Mouse (Mus musculus): Measurements from ENCODE around the gene Lxn. TPM values are rescaled to one million over a fixed set of nuclear protein-coding genes. Genes with fewer than 3 reads are reported as not detected.

Lxn gene
- polyA plus RNA-seq, 1 experiment, result 7.7 TPM

DNA sequence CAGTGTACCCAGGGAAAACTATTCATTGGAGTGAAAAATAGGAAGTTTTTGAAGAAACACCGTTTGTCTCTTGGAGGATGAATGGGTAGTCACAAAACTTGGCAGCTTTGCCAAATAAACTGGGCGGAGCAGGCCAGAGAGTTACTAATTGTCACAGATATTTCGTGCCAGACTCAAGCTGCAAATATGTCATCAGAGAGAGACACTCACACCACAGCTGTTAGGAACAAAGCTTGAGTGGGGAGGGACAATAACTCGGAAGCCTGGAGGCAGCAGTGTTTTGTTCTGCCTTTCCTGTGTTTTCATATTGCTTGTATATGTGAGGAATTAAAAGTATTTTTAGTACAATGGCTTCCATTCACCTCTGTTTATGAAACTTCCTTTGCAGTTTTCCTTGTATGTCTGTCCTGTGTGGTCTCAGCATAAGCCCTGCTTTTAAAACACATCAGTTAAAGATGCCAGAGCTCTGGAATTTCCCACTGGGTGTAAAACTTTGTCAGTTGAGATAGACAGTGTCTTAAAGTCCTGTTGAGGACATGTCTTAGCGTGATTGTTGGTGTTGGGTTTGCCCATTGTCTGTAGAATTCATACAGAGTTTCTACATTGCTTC lies 13.0 kb downstream of the Lxn start:
- TF ChIP-seq CTCF (IDR thresholded peaks at IDR 0.05; ENCODE audit: control insufficient read depth, insufficient read depth, low read length) (no peak), POLR2A (IDR thresholded peaks at IDR 0.05; ENCODE audit: borderline replicate concordance, control insufficient read depth, low read depth, low read length) (no peak)
- no peaks in the 10 kb centered on the region; the same call in 1 of the 2 replicates for H3K4me1 ChIP-seq (ENCODE audit: control insufficient read depth, insufficient read depth, low read length)
- WGBS, result 80% methylated on average over 5 of the region's 5 CpGs
- no peak overlapping the region for H3K4me3 ChIP-seq (replicated peaks; ENCODE audit: control insufficient read depth, low read depth, low read length)
- H3K27ac ChIP-seq (ENCODE audit: control insufficient read depth, insufficient read depth, low read depth, low read length, poor library complexity), result no peak overlapping the region

DNA sequence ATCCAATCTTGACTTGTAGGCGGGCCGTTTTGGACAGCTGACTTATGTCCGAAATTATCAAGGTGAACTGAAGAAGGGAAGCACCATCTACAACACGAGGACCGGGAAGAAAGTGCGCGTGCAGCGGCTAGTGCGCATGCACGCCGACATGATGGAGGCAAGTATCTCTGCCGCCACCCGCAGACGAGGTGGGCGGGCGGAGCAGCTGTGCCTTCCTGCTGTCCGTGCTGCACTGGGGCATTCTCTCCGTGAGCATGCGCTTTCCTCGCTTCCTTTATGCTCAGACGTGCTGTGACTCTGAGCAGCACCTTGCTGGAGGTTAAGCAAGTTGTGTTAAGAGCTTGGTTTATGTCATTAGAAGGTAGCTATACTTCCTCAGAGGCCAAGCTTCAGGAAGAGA lies 14.1 kb downstream of the Lxn start:
- H3K4me1 ChIP-seq (ENCODE audit: control insufficient read depth, insufficient read depth, low read length), result no peaks in the 10 kb centered on the region; the same call in 1 of the 2 replicates
- H3K4me3 ChIP-seq (replicated peaks; ENCODE audit: control insufficient read depth, low read depth, low read length), result no peak overlapping the region
- 91% methylated on average over 21 of the region's 21 CpGs for WGBS
- no peak overlapping the region; the same call in 1 of the 2 replicates for H3K27ac ChIP-seq (ENCODE audit: control insufficient read depth, insufficient read depth, low read depth, low read length, poor library complexity)
- TF ChIP-seq CTCF (IDR thresholded peaks at IDR 0.05; ENCODE audit: control insufficient read depth, insufficient read depth, low read length) (no peak), POLR2A (IDR thresholded peaks at IDR 0.05; ENCODE audit: borderline replicate concordance, control insufficient read depth, low read depth, low read length) (no peak)

- WGBS, result 83% methylated on average over 2 of the region's 2 CpGs
- Histone ChIP-seq H3K4me3 (replicated peaks; ENCODE audit: control insufficient read depth, low read depth, low read length) (no peak overlapping the region), H3K27ac (ENCODE audit: control insufficient read depth, insufficient read depth, low read depth, low read length, poor library complexity) (no peak overlapping the region), H3K4me1 (ENCODE audit: control insufficient read depth, insufficient read depth, low read length) (no peaks in the 10 kb centered on the region; the same call in 1 of the 2 replicates)
- TF ChIP-seq CTCF (IDR thresholded peaks at IDR 0.05; ENCODE audit: control insufficient read depth, insufficient read depth, low read length) (peak; percentile 36; the same call in 1 of the 2 replicates), POLR2A (IDR thresholded peaks at IDR 0.05; ENCODE audit: borderline replicate concordance, control insufficient read depth, low read depth, low read length) (no peak)
Measured at GRCm38 (mm10) chr3:67447143-67447542, 16.6 kb downstream of the Lxn start.

DNA sequence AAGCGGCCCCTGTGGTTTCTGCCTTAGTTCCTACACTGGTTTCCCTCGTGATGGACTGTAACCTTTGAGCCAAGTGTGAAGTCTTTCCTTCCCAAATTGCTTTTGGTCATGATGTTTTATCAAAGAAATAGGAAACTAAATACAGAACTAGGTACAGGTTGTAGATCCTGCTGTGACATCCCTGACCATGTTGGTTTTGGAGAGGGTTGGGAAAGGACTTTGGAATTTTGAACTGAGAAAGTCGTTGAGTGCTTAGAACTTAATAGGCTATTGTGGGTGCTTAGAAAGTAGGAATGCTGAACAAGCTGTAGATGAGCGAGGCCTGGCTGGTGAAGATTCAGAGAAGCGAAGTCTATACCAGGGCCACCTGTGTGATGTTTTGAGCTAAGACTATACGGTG lies 29.7 kb downstream of the Lxn start:
- no peak overlapping the region for H3K27ac ChIP-seq (ENCODE audit: control insufficient read depth, insufficient read depth, low read depth, low read length, poor library complexity)
- TF ChIP-seq CTCF (IDR thresholded peaks at IDR 0.05; ENCODE audit: control insufficient read depth, insufficient read depth, low read length) (no peak), POLR2A (IDR thresholded peaks at IDR 0.05; ENCODE audit: borderline replicate concordance, control insufficient read depth, low read depth, low read length) (no peak)
- H3K4me3 ChIP-seq (replicated peaks; ENCODE audit: control insufficient read depth, low read depth, low read length), result no peak overlapping the region
- peaks cover 2% of the 10 kb centered on the region for H3K4me1 ChIP-seq (ENCODE audit: control insufficient read depth, insufficient read depth, low read length)
- WGBS, result 94% methylated on average over 6 of the region's 6 CpGs

GRCm38 (mm10) chr3:67429999-67430380 lies 33.7 kb downstream of the Lxn start, which contains the start of gene Gfm1:
TSS of gene Gfm1 (plus strand) at chr3:67430096.
- Histone ChIP-seq H3K4me1 (ENCODE audit: control insufficient read depth, insufficient read depth, low read length) (peaks cover 2% of the 10 kb centered on the region), H3K27ac (ENCODE audit: control insufficient read depth, insufficient read depth, low read depth, low read length, poor library complexity) (no peak within 1 kb of the TSS; the same call in 1 of the 2 replicates), H3K4me3 (replicated peaks; ENCODE audit: control insufficient read depth, low read depth, low read length) (peak within 1 kb of the TSS; percentile 78)
- WGBS, result under 1% methylated on average over 24 of the region's 24 CpGs
- TF ChIP-seq POLR2A (IDR thresholded peaks at IDR 0.05; ENCODE audit: borderline replicate concordance, control insufficient read depth, low read depth, low read length) (peak; percentile 53; the same call in 1 of the 2 replicates), CTCF (IDR thresholded peaks at IDR 0.05; ENCODE audit: control insufficient read depth, insufficient read depth, low read length) (peak; percentile 98)

- H3K27ac ChIP-seq (ENCODE audit: control insufficient read depth, insufficient read depth, low read depth, low read length, poor library complexity), result no peak overlapping the region
- peak overlapping the region; percentile 78 for H3K4me3 ChIP-seq (replicated peaks; ENCODE audit: control insufficient read depth, low read depth, low read length)
- TF ChIP-seq POLR2A (IDR thresholded peaks at IDR 0.05; ENCODE audit: borderline replicate concordance, control insufficient read depth, low read depth, low read length), result no peak
- no peak for TF ChIP-seq CTCF (IDR thresholded peaks at IDR 0.05; ENCODE audit: control insufficient read depth, insufficient read depth, low read length)
- WGBS, result 33% methylated on average over 8 of the region's 8 CpGs
- peaks cover 2% of the 10 kb centered on the region for H3K4me1 ChIP-seq (ENCODE audit: control insufficient read depth, insufficient read depth, low read length)
Measured at GRCm38 (mm10) chr3:67429338-67429998, 34.3 kb downstream of the Lxn start.

Other genes with a start within 250 kb of the Lxn start
- gene Mlf1, start 89.8 kb downstream of the Lxn start, polyA plus RNA-seq (2011; ENCODE audit: insufficient read depth, insufficient read length, low replicate concordance, missing spikeins), result not detected in 2 replicates
- not detected in 2 replicates for gene Gm17402, start 88.8 kb downstream of the Lxn start, polyA plus RNA-seq (2011; ENCODE audit: insufficient read depth, insufficient read length, low replicate concordance, missing spikeins)
- 8.0 and 13.0 TPM in 2 replicates for gene Gfm1, start 33.8 kb downstream of the Lxn start, polyA plus RNA-seq (2011; ENCODE audit: insufficient read depth, insufficient read length, low replicate concordance, missing spikeins)
- gene Rarres1, start 51.6 kb upstream of the Lxn start, polyA plus RNA-seq (2011; ENCODE audit: insufficient read depth, insufficient read length, low replicate concordance, missing spikeins), result not detected in 2 replicates
- 12.7 and 20.2 TPM in 2 replicates for gene Mfsd1, start 118.8 kb upstream of the Lxn start, polyA plus RNA-seq (2011; ENCODE audit: insufficient read depth, insufficient read length, low replicate concordance, missing spikeins)

Measured in bone marrow, adult 2 months (tissue).